Mouse (Mus musculus): ENCODE data around the gene Pirt. TPM values are rescaled to one million over a fixed set of nuclear protein-coding genes. Genes with fewer than 3 reads are reported as not detected.

Gene Pirt
- total RNA-seq (2017): not detected in 3 replicates

DNA sequence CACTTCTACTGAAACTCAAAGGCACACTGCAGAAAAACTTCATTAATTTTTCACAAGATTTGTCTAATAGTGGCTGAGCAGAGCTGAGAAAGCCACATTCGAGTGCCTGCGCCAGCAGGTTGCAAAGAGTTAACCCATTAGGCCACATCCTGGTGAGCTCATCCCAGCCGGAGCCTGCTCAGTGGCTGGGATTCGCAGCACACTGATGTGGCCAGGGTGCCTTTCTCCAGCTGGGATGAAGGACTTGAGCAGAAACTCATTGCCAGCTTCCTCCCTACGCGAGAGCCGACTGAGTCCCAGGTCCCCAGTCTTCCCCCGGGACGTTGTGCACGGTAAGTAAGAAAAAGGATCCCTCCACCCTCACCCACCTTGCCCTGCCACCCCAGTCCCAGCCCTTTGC lies at the start of gene Pirt:
TSS of gene Pirt (plus strand) at position 171 of the 400 bp plus-strand sequence.
- ATAC-seq (replicated peaks; ENCODE audit: insufficient number of reproducible peaks, low FRiP score, low TSS enrichment, poor library complexity, severe bottlenecking): no peak

DNA sequence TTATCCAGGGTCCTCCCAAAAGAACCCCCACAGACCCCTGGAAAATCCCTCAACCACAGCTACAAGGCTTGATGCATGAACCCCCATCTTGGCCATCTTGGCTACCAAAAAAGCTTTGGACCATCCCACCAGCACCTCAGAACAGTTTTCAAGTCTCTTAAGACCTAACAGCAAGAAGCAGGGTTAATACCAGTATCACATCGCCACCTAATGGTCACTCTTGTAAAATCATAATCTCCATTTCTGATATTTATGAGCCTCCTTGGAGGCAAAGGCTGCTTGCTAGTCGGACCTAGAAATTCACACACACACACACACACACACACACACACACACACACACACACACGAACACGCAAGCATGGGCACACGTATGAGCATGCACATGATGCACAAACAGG lies 40.1 kb upstream of the Pirt start:
- no peak for ATAC-seq (replicated peaks; ENCODE audit: insufficient number of reproducible peaks, low FRiP score, low TSS enrichment, poor library complexity, severe bottlenecking)

DNA sequence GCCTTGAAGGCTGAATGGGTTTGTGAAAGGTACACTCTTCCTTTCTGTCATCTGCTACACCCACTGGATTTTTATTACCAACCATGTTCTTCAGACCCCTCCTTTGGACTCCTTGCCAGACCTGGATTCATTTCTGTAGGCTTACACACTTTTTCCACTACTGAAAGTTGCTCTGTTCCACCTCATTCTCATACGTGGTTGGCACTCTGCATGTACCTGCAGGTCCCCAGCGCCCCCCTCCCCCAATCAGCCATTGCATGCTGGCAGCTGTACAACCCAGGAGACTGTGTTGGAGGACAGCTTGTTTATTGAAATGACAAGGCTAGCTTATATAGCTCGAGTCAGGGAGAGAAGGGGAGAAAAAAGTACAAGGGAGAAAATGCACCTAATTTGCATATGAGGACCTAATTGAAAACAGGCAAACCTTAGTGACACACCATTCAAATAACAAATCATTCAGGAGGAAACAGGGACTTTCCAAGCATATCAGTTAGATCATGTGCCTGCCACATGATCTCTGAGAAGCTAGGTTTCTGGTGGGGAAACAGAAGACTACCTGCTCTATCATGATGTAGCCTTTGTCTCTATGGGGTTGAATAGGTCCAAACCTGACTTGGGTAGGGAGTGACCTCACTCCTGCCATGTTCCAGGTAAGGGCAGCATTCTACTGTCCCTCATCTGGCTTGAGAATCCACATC lies 38.9 kb upstream of the Pirt start:
- ATAC-seq (replicated peaks; ENCODE audit: insufficient number of reproducible peaks, low FRiP score, low TSS enrichment, poor library complexity, severe bottlenecking): no peak

DNA sequence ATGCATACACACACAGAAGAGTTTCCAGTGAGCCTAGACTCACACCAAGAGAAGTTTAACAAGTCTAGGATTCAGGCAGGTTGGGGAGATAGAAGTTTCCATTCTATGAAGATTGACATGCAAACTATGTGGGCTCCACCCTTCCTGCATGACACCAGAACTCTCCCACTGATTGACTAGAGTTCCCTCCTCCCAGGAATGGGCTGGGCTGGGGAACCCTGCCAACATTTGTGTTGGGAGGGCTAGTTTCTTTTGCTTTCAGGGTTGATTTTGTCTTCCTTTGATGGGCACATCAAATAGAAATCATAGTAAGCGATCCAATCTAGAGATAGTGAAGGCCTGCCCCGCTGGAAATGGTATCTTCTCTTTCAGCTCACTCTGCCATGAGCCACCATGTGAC lies 30.5 kb upstream of the Pirt start:
- no peak for ATAC-seq (replicated peaks; ENCODE audit: insufficient number of reproducible peaks, low FRiP score, low TSS enrichment, poor library complexity, severe bottlenecking)

DNA sequence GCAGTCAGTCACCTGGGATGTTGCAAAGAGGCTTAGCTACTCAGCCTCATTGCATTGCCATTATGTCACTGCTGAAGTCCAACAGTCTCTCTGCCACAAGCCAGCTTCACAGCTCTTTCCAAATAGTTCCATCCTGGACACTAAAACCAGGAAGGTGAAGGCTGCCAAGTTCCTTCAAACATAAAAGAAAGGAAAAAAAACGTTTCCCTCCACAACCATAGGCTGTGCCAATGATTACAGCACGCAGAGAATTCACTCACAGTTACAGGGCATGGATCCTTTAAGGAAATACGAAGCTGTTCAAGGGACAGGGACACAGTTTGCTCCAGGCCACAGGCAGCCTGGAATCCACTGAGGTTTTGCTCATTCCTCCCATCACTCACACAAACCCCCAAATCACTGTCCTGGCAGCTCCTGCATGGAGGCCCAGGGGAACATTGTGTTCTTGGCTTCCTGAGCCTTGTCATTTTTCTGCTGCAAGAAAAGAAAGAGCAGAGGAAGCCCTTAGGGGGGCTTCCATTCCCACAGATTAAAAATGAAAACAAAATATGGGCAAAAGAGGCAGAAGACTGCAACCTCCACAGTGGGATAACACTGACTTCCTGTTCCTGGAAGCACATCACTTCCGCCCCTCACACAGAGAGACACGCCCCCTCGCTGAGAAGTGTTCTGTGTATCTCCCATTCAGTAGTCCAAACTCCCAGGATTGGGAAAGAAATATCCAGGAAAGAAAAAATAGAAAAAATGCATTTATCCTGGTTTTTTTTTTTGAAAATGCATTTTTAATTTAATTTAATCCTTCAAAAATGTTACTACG lies 29.3 kb upstream of the Pirt start:
- no peak for ATAC-seq (replicated peaks; ENCODE audit: insufficient number of reproducible peaks, low FRiP score, low TSS enrichment, poor library complexity, severe bottlenecking)

DNA sequence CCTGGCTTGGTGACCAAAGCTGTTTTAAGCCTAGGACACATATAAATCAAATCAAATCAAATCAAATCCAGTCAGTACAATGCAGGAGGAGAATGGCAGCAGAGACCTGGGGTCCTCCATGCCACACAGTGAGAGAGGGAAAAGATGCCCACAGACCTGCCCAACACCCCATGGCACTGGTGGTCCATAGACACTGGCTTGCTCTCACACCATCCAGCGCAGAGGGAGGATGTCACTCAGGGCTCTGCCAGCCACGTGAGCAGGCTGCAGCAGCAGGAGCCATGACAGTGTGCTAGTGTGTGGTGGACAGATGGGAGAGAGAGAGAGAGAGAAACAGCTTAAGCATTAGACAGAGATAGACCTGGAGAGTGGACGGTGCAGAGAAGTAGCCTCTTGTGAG lies 19.2 kb upstream of the Pirt start:
- ATAC-seq (replicated peaks; ENCODE audit: insufficient number of reproducible peaks, low FRiP score, low TSS enrichment, poor library complexity, severe bottlenecking): no peak

DNA sequence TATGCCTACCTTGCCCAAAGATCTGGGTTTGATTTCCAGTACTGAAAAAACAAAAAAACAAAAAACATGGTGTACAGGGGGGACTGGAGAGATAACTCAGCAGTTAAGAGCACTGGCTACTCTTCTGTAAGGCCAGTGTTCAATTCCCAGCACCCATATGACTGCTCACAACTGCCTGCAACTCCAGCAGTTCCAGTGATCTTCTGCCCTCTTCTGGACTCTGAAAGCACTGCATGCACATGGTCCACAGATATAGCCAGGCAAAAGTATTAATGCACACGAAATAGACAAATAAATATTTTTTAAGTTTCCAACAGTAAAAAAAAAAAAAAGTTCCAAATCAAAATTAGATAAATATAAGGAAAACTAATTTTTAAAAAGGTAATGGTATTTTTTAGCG lies 13.0 kb upstream of the Pirt start:
- no peak for ATAC-seq (replicated peaks; ENCODE audit: insufficient number of reproducible peaks, low FRiP score, low TSS enrichment, poor library complexity, severe bottlenecking)

DNA sequence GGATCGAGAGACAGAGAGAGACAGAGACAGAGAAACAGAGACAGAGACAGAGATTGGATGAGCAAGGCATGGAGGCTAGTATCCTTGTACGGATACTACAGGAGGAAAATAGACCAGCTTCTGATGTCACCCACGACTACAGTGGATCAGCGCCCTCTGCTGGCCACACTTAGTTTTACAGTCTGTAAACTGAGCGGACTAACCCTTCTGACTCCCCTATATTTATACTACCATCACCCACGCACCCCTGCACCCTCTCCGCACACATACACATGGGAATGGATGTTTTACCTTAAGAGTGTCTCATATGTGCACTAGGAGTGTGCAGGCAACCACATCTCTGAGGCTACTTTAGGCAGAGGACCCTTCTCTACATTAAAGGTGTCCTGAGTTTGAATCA lies 12.4 kb upstream of the Pirt start:
- ATAC-seq (replicated peaks; ENCODE audit: insufficient number of reproducible peaks, low FRiP score, low TSS enrichment, poor library complexity, severe bottlenecking): 0 out of 2 replicates have a peak, but pooled peaks have one; percentile 22

DNA sequence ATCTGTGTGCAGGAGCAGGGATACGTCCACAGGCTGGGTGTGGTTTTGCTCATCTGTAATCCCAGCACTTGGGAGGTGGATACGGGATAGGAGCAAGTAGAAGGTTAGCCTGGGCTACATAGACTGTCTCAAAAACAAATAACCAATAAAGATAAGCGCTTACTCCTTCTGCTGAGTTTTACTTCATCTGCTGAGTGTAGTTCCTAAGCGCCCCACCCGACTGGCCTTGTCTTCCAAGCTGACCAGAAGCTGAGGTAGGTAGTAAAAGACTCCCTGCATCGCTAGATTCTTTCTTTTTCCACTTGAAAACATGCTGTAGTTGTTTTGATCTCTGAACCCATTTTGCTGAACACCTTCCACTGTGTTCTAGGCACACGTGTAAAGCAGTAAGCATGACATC lies 9.0 kb upstream of the Pirt start:
- ATAC-seq (replicated peaks; ENCODE audit: insufficient number of reproducible peaks, low FRiP score, low TSS enrichment, poor library complexity, severe bottlenecking): no peak

DNA sequence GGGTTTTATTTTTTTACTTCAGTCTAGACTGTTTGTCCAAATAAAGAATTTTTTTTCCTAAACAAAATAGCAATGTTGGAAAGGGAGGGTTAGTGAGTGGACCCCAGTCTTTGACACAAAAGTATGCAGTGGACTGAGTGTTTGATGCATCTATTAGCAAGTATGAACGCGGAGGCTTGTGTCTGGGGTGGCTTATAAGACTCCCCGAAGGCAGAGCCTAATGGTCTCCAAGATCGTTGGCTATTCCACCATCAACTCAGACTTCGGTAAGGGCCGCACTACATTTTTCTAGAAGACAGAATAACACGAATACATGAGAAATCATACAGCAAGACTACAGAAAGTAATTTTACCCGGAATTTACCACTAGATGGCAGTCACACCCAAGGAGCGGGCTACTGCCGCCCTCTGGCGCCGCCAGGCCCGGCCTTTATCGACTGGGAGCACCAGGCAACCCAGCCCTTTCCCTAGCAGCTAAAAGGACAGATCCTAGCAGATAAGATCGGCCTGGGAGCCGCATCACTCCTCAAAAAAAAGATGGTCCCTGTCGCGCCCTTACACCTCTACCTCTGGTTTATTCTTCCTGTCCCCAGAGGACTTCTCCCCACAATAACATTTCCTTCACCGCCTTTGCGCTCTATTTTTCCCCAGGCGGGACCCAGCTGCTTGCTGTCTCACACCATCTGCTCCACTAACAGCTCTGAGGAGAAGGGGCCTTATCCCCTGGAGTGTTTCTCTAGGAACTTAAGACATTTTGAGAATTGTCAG lies 6.0 kb upstream of the Pirt start:
- ATAC-seq (replicated peaks; ENCODE audit: insufficient number of reproducible peaks, low FRiP score, low TSS enrichment, poor library complexity, severe bottlenecking): no peak

DNA sequence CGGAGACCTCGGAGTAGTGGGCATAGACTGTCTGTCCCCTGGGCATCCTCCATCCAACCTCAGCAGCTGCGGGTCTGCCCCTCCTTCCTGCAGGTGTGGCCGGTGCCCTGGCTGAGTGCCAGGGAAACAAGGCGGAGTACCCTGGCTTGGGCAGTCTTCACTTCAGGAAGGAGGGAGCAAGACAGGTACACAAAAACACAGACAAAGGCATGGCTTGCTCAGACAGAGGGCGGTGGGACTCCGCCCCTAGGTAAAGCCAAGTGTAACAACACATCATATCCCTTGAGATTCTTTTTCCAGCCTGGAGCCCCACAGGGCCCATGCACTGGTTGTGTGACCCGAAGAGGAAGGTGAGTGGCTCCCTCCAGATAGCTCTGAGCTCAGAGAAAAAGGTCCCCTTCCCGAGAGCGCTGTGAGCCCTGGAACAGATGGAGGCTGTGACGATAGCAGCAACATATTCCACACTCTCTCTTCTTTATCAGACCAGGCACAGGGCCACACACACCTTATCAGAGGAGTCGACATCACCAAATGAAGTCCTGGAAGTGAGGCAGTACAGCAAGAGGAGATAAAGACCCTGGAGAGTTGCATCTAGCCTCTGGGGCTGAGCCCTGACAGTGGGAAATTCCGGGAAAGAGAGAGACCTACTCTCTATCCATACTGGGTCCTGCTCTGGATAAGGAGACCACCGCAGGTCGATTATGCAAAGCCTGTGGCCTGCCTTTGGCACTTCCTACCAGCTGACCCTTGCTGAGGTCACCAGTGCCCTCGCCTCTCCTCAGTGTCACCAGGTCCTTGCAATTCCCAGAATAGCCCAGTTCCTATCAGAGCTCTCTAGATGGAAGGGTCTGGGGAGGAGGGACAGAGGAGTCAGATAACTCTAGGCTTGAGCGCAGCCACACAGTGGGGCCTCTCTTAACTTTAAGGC lies 1.0 kb downstream of the Pirt start:
- no peak for ATAC-seq (replicated peaks; ENCODE audit: insufficient number of reproducible peaks, low FRiP score, low TSS enrichment, poor library complexity, severe bottlenecking)

DNA sequence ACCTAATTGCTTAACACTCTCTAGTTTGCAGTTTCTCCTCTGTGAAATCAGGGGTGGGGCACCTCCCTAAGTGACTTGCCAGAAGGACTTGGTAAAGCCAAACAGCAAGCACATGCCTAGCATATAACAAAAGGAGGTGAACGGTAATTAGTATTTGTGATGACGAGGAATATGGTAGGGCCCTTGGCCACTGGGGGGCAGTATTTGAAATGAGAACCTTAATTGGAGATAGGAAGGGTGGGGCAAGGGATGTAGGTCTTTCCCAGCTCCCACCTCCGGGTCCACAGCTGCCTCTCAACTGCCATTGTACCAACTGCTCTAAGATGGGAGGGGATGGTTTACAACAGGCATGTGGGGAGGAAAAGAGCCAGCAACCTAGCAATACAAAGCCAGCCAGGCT lies 2.5 kb downstream of the Pirt start:
- ATAC-seq (replicated peaks; ENCODE audit: insufficient number of reproducible peaks, low FRiP score, low TSS enrichment, poor library complexity, severe bottlenecking): no peak

DNA sequence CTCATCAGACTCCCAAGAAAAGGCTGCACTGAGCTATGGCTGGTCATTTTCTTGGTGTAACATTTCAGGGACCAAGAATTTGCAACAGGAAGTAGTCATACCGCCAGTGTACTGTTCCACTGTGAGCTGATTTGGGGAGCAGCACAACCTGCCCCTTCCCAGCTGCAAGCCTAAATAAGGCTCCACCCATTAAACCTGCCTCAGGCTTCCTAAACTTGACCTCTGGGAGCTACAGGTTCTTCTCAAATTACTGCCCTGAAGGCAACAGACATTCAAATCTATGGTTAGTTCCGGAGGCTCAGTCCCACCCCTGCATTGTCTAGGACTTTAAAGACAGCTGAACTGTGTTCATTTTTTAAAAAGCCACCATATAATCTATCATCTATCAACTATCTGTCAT lies 8.2 kb downstream of the Pirt start:
- no peak for ATAC-seq (replicated peaks; ENCODE audit: insufficient number of reproducible peaks, low FRiP score, low TSS enrichment, poor library complexity, severe bottlenecking)

DNA sequence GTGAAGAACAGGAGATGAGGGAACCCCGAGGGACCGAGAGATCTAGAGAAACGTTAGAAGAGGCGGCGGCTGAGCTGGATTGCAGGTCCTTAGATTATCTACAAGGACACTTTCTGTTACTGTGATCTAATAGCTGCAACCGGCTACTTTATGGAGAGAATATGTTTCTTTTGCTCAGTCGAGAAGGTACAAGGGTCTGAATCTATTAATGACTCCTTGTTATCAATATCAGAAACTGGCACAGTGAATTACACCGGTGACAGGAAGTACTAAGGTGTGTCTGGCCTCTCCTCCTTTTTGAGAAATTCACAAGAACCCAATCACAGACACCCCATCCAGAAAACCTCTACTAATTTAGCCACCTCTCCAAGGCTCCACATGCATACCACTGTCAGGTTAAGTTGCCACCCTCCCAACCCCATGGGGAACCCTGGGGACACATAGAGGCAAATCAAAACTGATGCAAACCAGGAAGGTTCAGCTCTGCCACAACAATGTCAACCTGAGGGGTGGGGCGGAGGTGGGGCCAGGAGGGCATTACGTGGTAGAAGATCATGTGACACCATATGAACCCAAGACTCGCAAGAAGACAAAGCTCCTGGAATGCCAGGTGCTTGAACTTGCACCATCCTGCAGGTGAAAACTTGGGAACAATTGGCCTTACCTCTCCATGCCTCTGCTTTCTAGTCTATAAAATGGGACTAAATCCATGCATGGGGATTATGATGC lies 12.5 kb downstream of the Pirt start:
- no peak for ATAC-seq (replicated peaks; ENCODE audit: insufficient number of reproducible peaks, low FRiP score, low TSS enrichment, poor library complexity, severe bottlenecking)

DNA sequence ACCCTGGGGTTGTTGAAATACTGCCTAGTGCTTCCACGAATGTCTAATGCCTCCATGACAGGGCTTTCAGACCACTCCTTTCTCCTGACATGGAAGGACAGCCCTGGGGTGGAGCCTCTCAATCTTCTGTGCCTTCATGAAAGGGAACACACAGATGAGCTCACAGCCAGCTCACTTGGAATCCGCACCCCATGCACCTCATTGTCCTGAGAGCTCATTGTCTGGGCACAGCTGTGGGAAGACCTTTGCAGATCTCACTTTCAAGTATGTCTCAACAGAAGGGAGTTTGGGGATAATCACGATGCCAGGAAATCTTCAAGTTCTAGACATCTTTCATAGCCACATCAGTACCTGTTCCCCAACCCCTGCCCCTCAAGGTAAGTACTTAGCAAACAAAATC lies 16.5 kb downstream of the Pirt start:
- no peak for ATAC-seq (replicated peaks; ENCODE audit: insufficient number of reproducible peaks, low FRiP score, low TSS enrichment, poor library complexity, severe bottlenecking)

DNA sequence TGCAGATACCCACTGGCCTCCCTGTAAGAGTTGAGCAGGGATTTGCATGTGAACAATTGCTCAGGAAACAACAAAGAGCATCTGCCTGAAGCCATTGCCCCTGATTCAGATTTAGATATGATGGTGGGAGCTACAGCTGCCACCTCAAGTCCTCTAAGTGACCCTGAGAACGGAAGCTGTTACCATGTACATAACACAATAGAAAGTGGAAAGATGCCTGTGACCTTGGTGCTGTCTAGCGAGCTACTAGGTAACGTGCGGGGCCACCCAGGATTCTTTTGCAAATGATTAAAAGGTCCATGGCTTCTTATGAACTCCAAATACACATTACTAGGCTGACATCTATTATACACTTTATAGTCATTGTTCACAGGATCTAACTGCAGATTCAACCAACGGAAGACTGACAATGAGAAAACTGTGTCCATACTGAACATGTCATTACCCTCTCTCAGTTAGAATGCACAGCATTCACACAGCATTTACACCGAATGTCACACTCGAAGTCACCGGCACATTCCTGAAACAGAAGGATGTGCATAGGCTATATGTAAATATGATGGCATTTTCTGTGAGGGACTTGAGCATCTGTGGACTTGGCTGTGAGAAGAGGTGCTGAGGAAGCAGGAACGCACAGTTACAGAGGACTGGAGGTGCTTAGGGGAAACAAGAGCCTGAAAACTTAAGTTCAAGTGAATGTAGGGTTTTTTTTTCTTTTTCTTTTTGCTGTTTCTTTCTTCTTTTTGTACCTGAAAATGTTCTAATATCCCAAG lies 21.2 kb downstream of the Pirt start:
- ATAC-seq (replicated peaks; ENCODE audit: insufficient number of reproducible peaks, low FRiP score, low TSS enrichment, poor library complexity, severe bottlenecking): no peak

DNA sequence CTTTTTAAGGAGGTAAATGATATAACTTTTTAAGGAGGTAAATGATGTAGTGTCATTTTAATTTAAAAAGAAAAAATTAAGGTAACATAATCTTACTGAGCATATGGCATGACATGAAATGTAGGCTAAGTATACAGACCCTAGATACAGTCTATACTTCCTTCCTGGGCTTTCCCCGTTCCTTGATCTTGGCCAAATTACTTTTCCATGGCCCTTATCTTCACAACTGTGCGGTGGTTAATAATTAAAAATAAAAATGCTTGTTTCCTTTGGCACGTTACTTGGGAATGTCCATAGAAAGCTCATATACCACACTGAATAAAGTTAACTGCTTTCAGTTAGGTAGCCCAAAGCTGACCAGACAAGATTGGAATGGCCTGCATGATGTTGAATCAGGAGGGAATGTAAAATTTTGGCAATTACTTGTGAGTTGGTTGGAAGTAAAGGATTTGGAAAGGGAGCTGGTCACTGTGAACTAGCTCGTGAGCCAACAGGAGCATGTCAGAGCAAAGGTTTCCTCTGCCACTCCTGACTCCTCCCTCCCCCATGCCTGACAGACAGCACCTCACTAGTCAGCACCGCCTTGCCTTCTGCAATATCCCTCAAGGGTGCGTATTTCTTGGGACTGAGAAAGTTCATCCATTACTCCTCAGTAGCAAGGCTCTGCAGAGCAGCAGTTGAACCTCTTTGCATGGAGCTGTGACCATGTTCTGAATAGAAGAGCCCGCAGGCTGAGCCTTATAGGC lies 22.8 kb downstream of the Pirt start:
- no peak for ATAC-seq (replicated peaks; ENCODE audit: insufficient number of reproducible peaks, low FRiP score, low TSS enrichment, poor library complexity, severe bottlenecking)
